Mouse (Mus musculus) liver, embryonic 13.5 days (tissue): ENCODE measurements around the gene Paqr9. TPM values are rescaled to one million over a fixed set of nuclear protein-coding genes. Genes with fewer than 3 reads are reported as not detected.

Experiments used
- ATAC-seq: fragments of 200-750 bp; cut with Nextera tagmentation; 2 replicates; pipeline ENCODE4 v1.8.0; 2017; ENCODE audit warnings: low read depth, mild to moderate bottlenecking, moderate number of reproducible peaks, moderate library complexity
- DNase-seq: peaks from one replicate; pipeline ENCODE4 v3.0.0; 2022
- H3K27ac ChIP-seq: fragments of 300-500 bp; sonication (generic); 2 replicates; pipeline ENCODE4 v1.5.1; 2015; ENCODE audit warnings: moderate library complexity, mild to moderate bottlenecking, inconsistent platforms
- H3K27me3 ChIP-seq: fragments of 300-500 bp; sonication (generic); 2 replicates; pipeline ENCODE4 v1.6.1; 2015; ENCODE audit warnings: mild to moderate bottlenecking, inconsistent platforms
- H3K36me3 ChIP-seq: fragments of 300-500 bp; sonication (generic); 2 replicates; pipeline ENCODE4 v1.6.1; 2015; ENCODE audit warnings: mild to moderate bottlenecking, inconsistent platforms
- H3K4me1 ChIP-seq: fragments of 300-500 bp; sonication (generic); replicated peaks from 2 replicates; pipeline ENCODE4 v1.6.1; 2015; ENCODE audit warnings: inconsistent platforms
- H3K4me2 ChIP-seq: fragments of 300-500 bp; sonication (generic); 2 replicates; pipeline ENCODE4 v1.6.1; 2015; ENCODE audit warnings: inconsistent platforms, mild to moderate bottlenecking, moderate library complexity
- H3K4me3 ChIP-seq: fragments of 300-500 bp; sonication (generic); replicated peaks from 2 replicates; pipeline ENCODE4 v1.5.1; 2015; ENCODE audit warnings: mild to moderate bottlenecking, inconsistent platforms
- H3K9ac ChIP-seq: fragments of 300-500 bp; sonication (generic); 2 replicates; pipeline ENCODE4 v1.6.1; 2015; ENCODE audit warnings: mild to moderate bottlenecking, inconsistent platforms
- H3K9me3 ChIP-seq: fragments of 300-500 bp; sonication (generic); replicated peaks from 2 replicates; pipeline ENCODE4 v1.6.1; 2016; ENCODE audit warnings: inconsistent platforms
- WGBS: fragments of 180-500 bp; shearing (Covaris S2); methylation state at CpG from one replicate; pipeline ENCODE4 v1.1.7; 2015; ENCODE audit not compliant: insufficient replicate concordance; 5-methylcytosine and 5-hydroxymethylcytosine counted together
- polyA plus RNA-seq: library from polyadenylated mRNA; unstranded; fragments of >200 nt; fragmentation: Nextera tagmentation; extraction: Ambion mirVana; gene quantifications from 2 replicates; pipeline ENCODE4 v1.2.1, GENCODE M21; 2015

Gene Paqr9
- polyA plus RNA-seq, 1 experiment from 2014 or later = 8.5 TPM

GRCm38 (mm10) chr9:95525376-95525775 lies 34.1 kb upstream of the Paqr9 start:
- H3K4me3 ChIP-seq = no peak overlapping the region
- H3K4me1 ChIP-seq = peaks cover 19% of the 10 kb centered on the region
- H3K9me3 ChIP-seq = no peaks in the 10 kb centered on the region
- H3K36me3 ChIP-seq = no peaks in the 10 kb centered on the region
- no peak for ATAC-seq
- 63% methylated on average over 6 of the region's 6 CpGs for WGBS
- no peak overlapping the region for H3K4me2 ChIP-seq
- H3K27me3 ChIP-seq = no peaks in the 10 kb centered on the region
- H3K27ac ChIP-seq = no peak overlapping the region
- no peak overlapping the region for H3K9ac ChIP-seq
- no peak for DNase-seq

DNA sequence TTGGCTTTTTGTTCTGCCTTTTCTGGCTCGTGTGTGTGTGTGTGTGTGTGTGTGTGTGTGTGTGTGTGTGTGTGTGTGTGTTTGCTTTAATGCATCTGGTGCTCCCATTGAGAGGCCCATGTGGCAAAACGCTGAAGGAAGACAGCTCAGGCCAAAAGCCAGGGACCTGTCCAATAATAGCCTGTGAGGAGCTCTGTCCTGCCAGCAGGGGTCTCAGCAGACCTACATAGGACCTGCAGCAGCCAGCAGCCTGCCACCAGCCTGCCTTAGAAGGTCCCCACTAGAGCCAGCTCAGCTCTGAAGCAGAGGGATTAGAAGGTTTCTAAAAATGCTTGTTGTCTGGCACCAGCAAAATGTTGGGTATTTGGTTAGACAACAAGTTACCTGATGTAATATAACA lies 33.5 kb upstream of the Paqr9 start:
- Histone ChIP-seq H3K27ac (no peak overlapping the region), H3K36me3 (no peaks in the 10 kb centered on the region), H3K4me1 (peaks cover 19% of the 10 kb centered on the region), H3K9me3 (no peaks in the 10 kb centered on the region), H3K9ac (no peak overlapping the region), H3K4me2 (no peak overlapping the region), H3K4me3 (no peak overlapping the region), H3K27me3 (no peaks in the 10 kb centered on the region)
- ATAC-seq (peak; percentile 60), DNase-seq (no peak)
- 13% methylated on average over 2 of the region's 2 CpGs for WGBS

- H3K27me3 ChIP-seq = no peaks in the 10 kb centered on the region
Measured at GRCm38 (mm10) chr9:95527676-95528075, 31.8 kb upstream of the Paqr9 start.

GRCm38 (mm10) chr9:95531144-95531543 lies 28.3 kb upstream of the Paqr9 start:
- DNase-seq (no peak), ATAC-seq (no peak)
- Histone ChIP-seq H3K27ac (no peak overlapping the region), H3K4me1 (peaks cover 9% of the 10 kb centered on the region), H3K9ac (no peak overlapping the region), H3K36me3 (no peaks in the 10 kb centered on the region), H3K9me3 (no peaks in the 10 kb centered on the region), H3K4me3 (no peak overlapping the region), H3K27me3 (no peaks in the 10 kb centered on the region), H3K4me2 (no peak overlapping the region)
- 68% methylated on average over 3 of the region's 3 CpGs for WGBS

More at GRCm38 (mm10) chr9:95527676-95528075, 31.8 kb upstream of the Paqr9 start:
- H3K4me2 ChIP-seq = no peak overlapping the region
- H3K27ac ChIP-seq = no peak overlapping the region
- H3K4me3 ChIP-seq = no peak overlapping the region
- peaks cover 9% of the 10 kb centered on the region for H3K4me1 ChIP-seq
- H3K9ac ChIP-seq = no peak overlapping the region
- H3K9me3 ChIP-seq = no peaks in the 10 kb centered on the region
- DNase-seq (no peak), ATAC-seq (peak; percentile 64)
- 13% methylated on average over 2 of the region's 2 CpGs for WGBS
- no peaks in the 10 kb centered on the region for H3K36me3 ChIP-seq

DNA sequence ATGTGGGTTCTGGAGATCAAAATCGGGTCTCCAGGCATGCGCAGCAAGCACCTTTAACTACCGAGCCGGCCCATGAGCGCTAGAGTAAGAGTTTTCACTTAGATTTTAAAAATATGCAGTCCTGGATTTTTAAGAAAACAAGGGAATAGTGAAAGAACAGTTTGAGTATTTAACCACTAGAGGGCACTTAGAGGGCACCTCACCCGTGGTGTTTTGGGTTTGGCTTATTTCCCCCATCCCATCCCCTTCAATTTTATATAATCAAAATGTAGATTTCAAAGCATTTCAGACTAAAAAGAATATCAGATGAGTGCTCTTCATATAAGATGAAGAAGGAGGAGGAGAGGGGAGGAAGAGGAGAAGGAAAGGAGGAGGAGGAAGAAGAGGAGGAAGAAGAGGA lies 25.6 kb upstream of the Paqr9 start:
- Histone ChIP-seq H3K4me3 (no peak overlapping the region), H3K9me3 (no peaks in the 10 kb centered on the region), H3K9ac (no peak overlapping the region), H3K27me3 (no peaks in the 10 kb centered on the region), H3K4me2 (no peak overlapping the region), H3K4me1 (no peaks in the 10 kb centered on the region), H3K36me3 (no peaks in the 10 kb centered on the region), H3K27ac (no peak overlapping the region)
- WGBS = 25% methylated on average over 6 of the region's 6 CpGs
- ATAC-seq (no peak), DNase-seq (no peak)

- Histone ChIP-seq H3K4me2 (no peak overlapping the region), H3K4me3 (no peak overlapping the region), H3K4me1 (peaks cover 12% of the 10 kb centered on the region), H3K27me3 (no peaks in the 10 kb centered on the region), H3K9me3 (no peaks in the 10 kb centered on the region), H3K27ac (no peak overlapping the region), H3K36me3 (no peaks in the 10 kb centered on the region), H3K9ac (no peak overlapping the region)
- ATAC-seq (no peak), DNase-seq (no peak)
- WGBS = 50% methylated on average over 2 of the region's 2 CpGs
Measured at GRCm38 (mm10) chr9:95539176-95539800, 20.2 kb upstream of the Paqr9 start.

- 31% methylated on average over 4 of the region's 4 CpGs for WGBS
- Histone ChIP-seq H3K9ac (no peak overlapping the region), H3K4me3 (no peak overlapping the region), H3K4me1 (peaks cover 12% of the 10 kb centered on the region), H3K27ac (peak overlapping the region; percentile 34; the same call in 1 of the 2 replicates), H3K27me3 (no peaks in the 10 kb centered on the region), H3K36me3 (no peaks in the 10 kb centered on the region), H3K9me3 (no peaks in the 10 kb centered on the region), H3K4me2 (no peak overlapping the region)
- ATAC-seq = peak; percentile 68
- peak; percentile 66 for DNase-seq
Measured at GRCm38 (mm10) chr9:95540487-95540886, 19.0 kb upstream of the Paqr9 start.

GRCm38 (mm10) chr9:95541208-95541607 lies 18.2 kb upstream of the Paqr9 start:
- H3K4me3 ChIP-seq = no peak overlapping the region
- ATAC-seq (no peak), DNase-seq (no peak)
- H3K27ac ChIP-seq = peak overlapping the region; percentile 34; the same call in 1 of the 2 replicates
- H3K27me3 ChIP-seq = no peaks in the 10 kb centered on the region
- H3K9me3 ChIP-seq = no peaks in the 10 kb centered on the region
- peaks cover 19% of the 10 kb centered on the region for H3K4me1 ChIP-seq
- no peaks in the 10 kb centered on the region for H3K36me3 ChIP-seq
- H3K4me2 ChIP-seq = no peak overlapping the region
- H3K9ac ChIP-seq = no peak overlapping the region

DNA sequence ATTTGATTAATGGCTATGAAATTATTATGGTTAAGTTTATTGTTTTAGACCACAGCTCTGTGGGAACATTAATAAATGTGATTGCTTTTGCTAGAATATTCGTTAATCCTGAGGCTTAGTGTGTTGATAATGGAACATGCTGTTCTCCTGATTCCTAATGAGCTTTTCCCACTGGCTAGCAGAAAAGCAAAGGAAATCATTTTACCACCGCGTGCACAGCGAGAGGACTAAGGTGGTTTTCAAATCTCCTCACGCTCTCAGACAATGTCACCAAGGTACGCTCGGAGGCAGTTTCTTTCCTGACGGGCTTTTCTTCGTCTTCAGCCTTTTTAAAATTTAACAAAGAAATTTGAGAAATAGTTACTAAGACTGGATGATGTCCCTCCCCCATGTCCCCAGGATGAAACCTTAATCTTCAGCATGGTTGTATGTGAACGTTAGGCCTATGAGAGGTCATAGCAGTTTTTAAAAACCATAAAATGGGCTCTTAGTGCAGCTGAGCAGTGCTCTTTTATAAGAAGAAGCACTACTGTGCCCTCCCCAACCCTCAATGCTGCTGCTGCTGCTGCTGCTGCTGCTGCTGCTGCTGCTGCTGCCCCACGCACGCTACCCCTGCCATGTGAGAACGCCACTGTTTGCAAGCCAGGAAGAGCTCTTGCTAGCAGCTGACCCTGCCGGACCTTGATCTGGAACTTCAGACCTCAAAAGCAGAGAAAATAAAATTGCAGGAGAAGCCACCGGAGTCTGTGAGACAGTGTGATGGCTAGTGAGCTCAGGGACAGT lies 17.6 kb upstream of the Paqr9 start:
- H3K27ac ChIP-seq = peak overlapping the region; percentile 50
- 72% methylated on average over 15 of the region's 15 CpGs for WGBS

GRCm38 (mm10) chr9:95542475-95542874 lies 17.0 kb upstream of the Paqr9 start:
- 65% methylated on average over 6 of the region's 6 CpGs for WGBS
- DNase-seq (no peak), ATAC-seq (peak; percentile 17; the same call in 1 of the 2 replicates)
- Histone ChIP-seq H3K9ac (no peak overlapping the region), H3K4me2 (no peak overlapping the region), H3K27ac (peak overlapping the region; percentile 70), H3K9me3 (no peaks in the 10 kb centered on the region), H3K4me3 (no peak overlapping the region), H3K27me3 (no peaks in the 10 kb centered on the region), H3K36me3 (no peaks in the 10 kb centered on the region), H3K4me1 (peaks cover 27% of the 10 kb centered on the region)

More for the DNA sequence above, 17.6 kb upstream of the Paqr9 start:
- Histone ChIP-seq H3K4me2 (no peak overlapping the region), H3K9ac (no peak overlapping the region), H3K9me3 (no peaks in the 10 kb centered on the region), H3K4me1 (peaks cover 21% of the 10 kb centered on the region), H3K27me3 (no peaks in the 10 kb centered on the region), H3K36me3 (no peaks in the 10 kb centered on the region), H3K4me3 (no peak overlapping the region)
- ATAC-seq (no peak), DNase-seq (no peak)

DNA sequence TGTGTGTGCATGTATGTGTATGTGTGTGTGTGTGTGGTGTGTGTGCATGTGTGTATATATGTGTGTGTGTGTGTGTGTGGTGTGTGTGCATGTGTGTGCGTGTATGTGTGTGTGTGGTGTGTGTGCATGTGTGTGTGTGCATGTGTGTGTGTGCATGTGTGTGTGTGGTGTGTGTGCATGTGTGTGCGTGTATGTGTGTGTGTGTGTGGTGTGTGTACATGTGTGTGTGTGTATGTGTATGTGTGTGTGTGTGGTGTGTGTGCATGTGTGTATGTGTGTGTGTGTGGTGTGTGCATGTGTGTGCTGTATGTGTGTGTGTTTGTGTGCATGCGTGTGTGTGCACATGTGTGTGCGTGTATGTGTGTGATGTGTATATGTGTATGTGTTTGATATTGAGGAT lies 14.9 kb upstream of the Paqr9 start:
- no peak overlapping the region for H3K27ac ChIP-seq
- 83% methylated on average over 4 of the region's 4 CpGs for WGBS
- ATAC-seq = no peak

More for the DNA sequence above, 14.9 kb upstream of the Paqr9 start:
- Histone ChIP-seq H3K4me1 (peaks cover 40% of the 10 kb centered on the region), H3K9ac (no peak overlapping the region), H3K4me3 (no peak overlapping the region), H3K27me3 (no peaks in the 10 kb centered on the region), H3K36me3 (no peaks in the 10 kb centered on the region), H3K4me2 (no peak overlapping the region), H3K9me3 (no peaks in the 10 kb centered on the region)
- DNase-seq = no peak
